Mouse (Mus musculus): Measurements from ENCODE around the gene 1700022I11Rik.
A peak's percentile ranks its signal among the peaks of the same experiment; 100 is the strongest.
"Not testable (repeated sequence)": the region's sequence is repeated elsewhere in the genome, so short reads cannot be mapped to it uniquely, and the experiment has no call there.

The 1700022I11Rik gene

DNA sequence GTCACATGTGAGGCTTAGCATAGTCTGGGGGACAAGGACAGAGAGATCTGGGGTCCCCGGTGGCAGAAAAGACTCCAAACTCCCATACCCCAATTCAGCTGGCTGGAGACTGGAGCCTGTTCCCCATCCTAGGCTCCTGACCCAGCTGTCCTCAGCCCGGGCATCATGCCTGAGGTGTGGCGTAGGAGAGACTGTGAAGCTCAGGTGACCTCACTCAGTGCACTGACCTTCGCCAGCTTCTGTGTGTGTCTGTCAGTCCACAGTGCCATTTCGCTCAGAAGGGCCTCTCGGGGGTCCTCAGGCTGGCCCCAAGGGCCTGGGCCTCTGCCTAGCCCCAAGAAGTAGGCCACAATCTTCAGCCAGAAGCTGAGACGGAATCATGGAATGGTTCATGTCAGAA, 16.8 kb upstream of the 1700022I11Rik start:
- DNase-seq = no peak

GRCm38 (mm10) chr4:42953435-42954094, 15.8 kb upstream of the 1700022I11Rik start:
- DNase-seq = peak; percentile 48

- DNase-seq = peak; percentile 69
Observed at GRCm38 (mm10) chr4:42954297-42954696, 15.1 kb upstream of the 1700022I11Rik start.

GRCm38 (mm10) chr4:42955200-42955599, 14.2 kb upstream of the 1700022I11Rik start:
- no peak for DNase-seq

DNA sequence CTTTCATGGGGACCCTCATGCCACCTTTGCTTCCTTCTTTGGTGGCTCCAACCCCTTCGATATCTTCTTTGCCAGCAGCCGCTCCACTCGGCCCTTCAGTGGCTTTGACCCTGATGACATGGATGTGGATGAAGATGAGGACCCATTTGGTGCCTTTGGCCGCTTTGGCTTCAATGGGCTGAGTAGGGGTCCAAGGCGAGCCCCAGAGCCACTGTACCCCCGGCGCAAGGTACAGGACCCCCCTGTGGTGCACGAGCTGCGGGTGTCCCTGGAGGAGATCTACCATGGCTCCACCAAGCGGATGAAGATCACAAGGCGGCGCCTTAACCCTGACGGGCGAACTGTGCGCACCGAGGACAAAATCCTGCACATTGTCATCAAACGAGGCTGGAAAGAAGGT, 12.8 kb upstream of the 1700022I11Rik start:
- no peak for DNase-seq

DNA sequence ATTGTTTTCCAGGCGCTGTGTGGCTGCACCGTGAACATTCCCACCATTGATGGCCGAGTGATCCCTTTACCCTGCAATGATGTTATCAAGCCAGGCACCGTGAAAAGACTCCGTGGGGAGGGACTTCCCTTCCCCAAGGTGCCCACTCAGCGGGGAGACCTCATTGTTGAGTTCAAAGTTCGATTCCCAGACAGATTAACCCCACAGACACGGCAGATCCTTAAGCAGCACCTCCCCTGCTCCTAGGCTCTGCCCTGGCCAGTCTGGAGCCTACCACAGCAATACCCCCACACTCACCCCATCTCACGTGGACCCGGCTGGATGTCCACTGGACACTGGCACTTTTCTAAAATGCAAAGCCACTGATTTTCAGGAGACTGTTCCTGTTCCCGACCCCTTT, 12.1 kb upstream of the 1700022I11Rik start:
- no peak for DNase-seq

GRCm38 (mm10) chr4:42957979-42958378, 11.4 kb upstream of the 1700022I11Rik start:
- peak; percentile 10 for DNase-seq

- peak; percentile 5 for DNase-seq
Observed at GRCm38 (mm10) chr4:42958942-42959341, 10.5 kb upstream of the 1700022I11Rik start.

DNA sequence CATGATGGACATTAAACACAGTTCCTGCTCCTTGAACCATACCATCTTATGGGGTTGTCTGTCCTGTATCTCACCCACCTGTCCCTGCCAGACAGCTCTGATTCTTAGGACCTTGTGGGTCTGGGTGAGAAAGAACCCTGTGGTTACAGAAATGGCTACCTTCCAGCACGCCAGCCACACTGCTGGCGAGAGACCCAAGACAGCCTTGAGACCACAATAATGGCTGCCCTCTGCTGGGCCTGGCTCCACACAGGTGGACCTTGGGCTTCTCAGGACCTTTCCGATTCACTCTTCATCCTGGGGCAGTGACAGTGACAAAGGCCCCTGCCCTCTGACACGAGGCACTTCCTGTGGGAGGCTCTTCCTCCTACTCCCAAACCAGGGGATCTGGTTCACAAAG, 10.0 kb upstream of the 1700022I11Rik start:
- peak; percentile 19 for DNase-seq

DNA sequence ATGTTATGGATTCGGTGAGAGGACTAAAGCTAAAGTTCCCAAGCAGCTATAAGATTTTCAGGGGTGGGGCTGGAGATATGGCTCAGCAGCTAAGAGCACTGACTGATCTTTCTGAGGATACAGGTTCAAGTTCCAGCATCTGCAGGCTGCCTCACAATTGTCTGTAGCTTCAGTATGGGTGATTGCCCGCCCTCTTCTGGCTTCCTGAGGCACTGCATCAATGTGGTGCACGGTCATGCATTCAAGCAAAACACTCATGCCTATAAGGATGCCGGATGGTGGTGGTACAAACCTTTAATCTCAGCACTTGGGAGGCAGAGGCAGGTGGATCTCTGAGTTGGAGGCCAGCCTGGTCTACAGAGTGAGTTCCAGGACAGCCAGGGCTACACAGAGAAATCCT, 7.8 kb upstream of the 1700022I11Rik start:
- peak; percentile 64 for DNase-seq

DNA sequence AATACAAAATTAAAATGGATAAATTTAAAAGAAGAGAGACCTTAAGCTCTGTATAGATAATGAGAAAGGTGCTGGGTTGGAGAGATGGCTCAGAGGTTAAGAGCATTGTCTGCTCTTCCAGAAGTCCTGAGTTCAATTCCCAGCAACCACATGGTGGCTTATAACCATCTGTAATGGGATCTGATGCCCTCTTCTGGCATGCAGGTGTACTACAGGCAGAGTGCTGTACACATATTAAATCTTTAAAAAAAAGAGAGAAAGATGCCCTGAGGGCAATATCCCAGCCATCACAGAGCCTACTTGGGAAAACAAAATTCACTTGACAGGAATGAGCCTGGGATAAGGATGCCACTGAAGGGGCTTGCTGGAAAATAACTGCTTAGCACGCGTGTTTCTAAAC, 5.9 kb upstream of the 1700022I11Rik start:
- DNase-seq = no peak

GRCm38 (mm10) chr4:42965039-42965719, 4.2 kb upstream of the 1700022I11Rik start:
- DNase-seq = peak; percentile 36

- no peak for DNase-seq
Observed at GRCm38 (mm10) chr4:42972952-42973351, 3.5 kb downstream of the 1700022I11Rik start.

- DNase-seq = no peak
Observed at GRCm38 (mm10) chr4:42973868-42974267, 4.5 kb downstream of the 1700022I11Rik start.

GRCm38 (mm10) chr4:42978062-42978461, 8.7 kb downstream of the 1700022I11Rik start:
- no peak for DNase-seq

- DNase-seq = not testable (repeated sequence)
Observed at GRCm38 (mm10) chr4:42980467-42980866, 11.1 kb downstream of the 1700022I11Rik start.

- DNase-seq = no peak
Observed at GRCm38 (mm10) chr4:42988296-42988695, 18.9 kb downstream of the 1700022I11Rik start.

DNA sequence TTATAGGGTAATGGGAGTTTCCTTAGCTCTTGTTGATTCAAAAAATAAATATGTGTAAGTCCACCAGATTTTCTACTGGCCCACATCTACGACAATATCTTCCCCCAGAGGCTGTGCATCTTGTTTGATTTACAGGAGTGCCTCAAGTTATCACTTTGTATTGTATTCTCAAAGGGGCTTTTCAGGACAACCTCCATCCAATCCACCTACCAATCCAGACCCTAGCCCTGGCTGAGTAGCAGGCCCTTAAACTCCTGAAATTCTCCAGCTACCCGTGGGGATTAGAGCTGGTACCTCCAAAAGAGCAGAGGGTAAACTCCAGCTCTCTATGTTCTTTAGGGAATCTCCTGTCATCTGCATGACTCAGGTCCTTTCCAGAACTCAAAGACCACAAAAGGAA, 28.6 kb downstream of the 1700022I11Rik start:
- no peak for DNase-seq

DNA sequence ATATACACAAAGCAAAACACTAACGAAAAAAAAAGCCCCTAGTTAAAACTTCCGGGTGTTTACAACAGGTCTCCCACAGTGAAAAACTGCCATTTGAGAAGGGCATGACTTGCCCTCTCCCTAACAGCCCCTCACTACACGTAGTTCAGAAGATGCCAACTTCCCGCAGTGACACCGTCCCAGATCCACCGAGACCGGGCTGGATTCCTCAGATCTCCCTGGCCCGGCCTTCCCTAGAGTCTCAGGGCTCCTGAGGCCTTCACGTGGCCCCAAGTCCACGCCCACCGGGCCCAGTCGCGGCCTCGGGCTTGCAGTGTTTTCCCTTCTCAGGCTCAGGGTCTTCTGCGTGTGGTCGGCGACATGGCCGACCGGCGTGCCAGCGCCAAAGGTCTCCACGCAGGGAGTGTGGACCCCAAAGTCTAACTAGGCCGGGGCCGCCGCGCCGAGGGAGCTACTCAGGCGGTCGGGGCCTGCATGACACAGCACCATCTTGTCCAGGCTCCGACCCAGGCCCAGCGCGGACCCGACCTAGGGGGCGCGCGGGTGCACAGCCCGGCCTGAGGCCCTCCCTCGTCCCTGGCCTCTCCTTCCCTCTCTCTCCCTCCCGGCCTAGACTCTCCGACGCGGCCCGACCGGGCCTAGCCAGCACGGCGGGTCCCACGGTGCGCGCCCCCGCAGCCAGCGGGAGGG, 30.2 kb downstream of the 1700022I11Rik start:
- DNase-seq = peak; percentile 75

GRCm38 (mm10) chr4:43000141-43000986, 31.0 kb downstream of the 1700022I11Rik start, which contains the start of gene Vcp:
Gene Vcp, minus strand, starts transcription at chr4:43000507.
- peak; percentile 100 for DNase-seq

GRCm38 (mm10) chr4:43001272-43001671, 31.9 kb downstream of the 1700022I11Rik start:
- DNase-seq = no peak

DNA sequence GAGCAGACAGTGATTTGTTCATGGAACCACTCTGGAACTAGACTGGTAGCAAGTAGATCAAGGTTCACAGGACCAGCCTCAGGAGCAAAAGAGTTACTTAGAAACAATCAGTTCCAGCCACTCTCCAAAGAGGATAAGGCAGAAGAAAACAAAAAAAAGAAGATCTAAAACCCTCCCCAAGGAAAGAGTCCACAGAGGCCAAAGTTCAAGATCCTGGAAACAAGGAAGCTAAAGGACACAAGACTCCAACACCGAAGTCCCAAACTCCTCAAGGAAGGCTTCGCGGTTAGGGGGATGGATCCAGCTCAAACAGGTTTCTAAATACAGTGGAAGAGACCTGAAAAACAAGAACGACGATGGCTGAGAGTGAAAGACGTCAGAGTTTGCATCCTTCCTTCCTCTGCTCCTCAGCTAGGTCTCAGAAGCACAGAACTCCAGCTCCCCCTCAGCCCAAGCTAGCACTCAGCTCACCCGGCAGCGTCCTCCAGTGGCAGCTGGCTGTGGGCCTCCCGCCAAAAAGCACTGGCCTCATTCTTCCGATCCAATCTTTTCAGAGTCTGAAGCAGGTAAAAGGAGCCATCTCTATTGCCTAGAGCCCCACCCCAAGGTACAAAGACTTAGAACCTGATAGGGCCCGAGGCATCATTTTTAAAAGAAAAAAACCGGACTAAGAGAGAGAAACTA, 33.5 kb downstream of the 1700022I11Rik start:
- no peak for DNase-seq

Data from right cerebral cortex, postnatal 25 days (tissue).